Mouse (Mus musculus) retina, adult 2 months (tissue): ENCODE measurements around the gene Cdh12.
"Not testable (repeated sequence)": the region's sequence is repeated elsewhere in the genome, so short reads cannot be mapped to it uniquely, and the experiment has no call there.

ENCODE experiments used
- DNase-seq: peaks from one replicate; pipeline ENCODE4 v3.0.0-alpha.2; 2012; ENCODE audit warnings: low read depth, low spot score

Cdh12 gene

GRCm38 (mm10) chr15:21375460-21375859 lies 926.4 kb downstream of the Cdh12 start:
- no peak for DNase-seq

GRCm38 (mm10) chr15:21375871-21376270 lies 926.8 kb downstream of the Cdh12 start:
- DNase-seq = no peak

- not testable (repeated sequence) for DNase-seq
Measured at GRCm38 (mm10) chr15:21391442-21391841, 942.4 kb downstream of the Cdh12 start.

GRCm38 (mm10) chr15:21393080-21393479 lies 944.0 kb downstream of the Cdh12 start:
- DNase-seq = no peak

GRCm38 (mm10) chr15:21405196-21405595 lies 956.1 kb downstream of the Cdh12 start:
- DNase-seq = no peak

- DNase-seq = peak; percentile 16
Measured at GRCm38 (mm10) chr15:21407324-21408044, 958.4 kb downstream of the Cdh12 start.

- no peak for DNase-seq
Measured at GRCm38 (mm10) chr15:21437347-21437746, 988.3 kb downstream of the Cdh12 start.

- DNase-seq = no peak
Measured at GRCm38 (mm10) chr15:21437924-21438323, 988.9 kb downstream of the Cdh12 start.

- DNase-seq = no peak
Measured at GRCm38 (mm10) chr15:21458098-21458497, 1009.0 kb downstream of the Cdh12 start.

- no peak for DNase-seq
Measured at GRCm38 (mm10) chr15:21519355-21519869, 1070.3 kb downstream of the Cdh12 start.

GRCm38 (mm10) chr15:21530804-21531203 lies 1081.7 kb downstream of the Cdh12 start:
- DNase-seq = no peak

- no peak for DNase-seq
Measured at GRCm38 (mm10) chr15:21536909-21537308, 1087.8 kb downstream of the Cdh12 start.

- DNase-seq = no peak
Measured at GRCm38 (mm10) chr15:21544786-21545185, 1095.7 kb downstream of the Cdh12 start.

- DNase-seq = no peak
Measured at GRCm38 (mm10) chr15:21555981-21556380, 1106.9 kb downstream of the Cdh12 start.

- DNase-seq = no peak
Measured at GRCm38 (mm10) chr15:21566314-21567051, 1117.4 kb downstream of the Cdh12 start.

GRCm38 (mm10) chr15:21604510-21604909 lies 1155.4 kb downstream of the Cdh12 start:
- no peak for DNase-seq
